Mouse (Mus musculus): ENCODE results near the gene Zfp445.

DNA sequence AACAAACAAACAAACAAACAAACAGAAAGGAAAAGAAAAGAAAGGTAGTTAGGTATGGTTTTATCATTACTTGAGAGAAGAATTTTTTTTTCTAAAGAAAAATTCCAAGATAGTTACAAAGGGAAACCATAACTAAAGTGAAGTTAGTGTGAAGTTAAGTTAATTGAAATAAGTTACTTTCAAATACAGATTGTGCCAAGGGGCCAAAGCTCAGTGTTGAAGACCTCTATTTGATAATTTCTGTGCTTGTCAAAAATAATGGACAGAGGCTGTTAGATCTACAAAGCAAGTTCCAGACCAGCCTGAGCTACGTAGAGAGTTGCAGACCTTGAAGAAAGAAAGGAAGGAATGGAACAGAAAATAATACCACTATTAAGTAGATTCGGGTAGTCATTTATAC lies 58.6 kb downstream of the Zfp445 start:
- TF ChIP-seq CTCF (IDR thresholded peaks at IDR 0.05; ENCODE audit: low read depth), result no peak
- no peak for TF ChIP-seq EP300 (optimal IDR thresholded peaks at IDR 0.05)
